Mouse (Mus musculus): ENCODE results near the gene Col9a3.

Gene Col9a3

GRCm38 (mm10) chr2:180641576-180642554, 44.3 kb downstream of the Col9a3 start:
- no peak for DNase-seq (ENCODE audit: low spot score)

GRCm38 (mm10) chr2:180642555-180643260, 45.1 kb downstream of the Col9a3 start, which contains the start of gene Tcfl5:
Tcfl5 (minus strand) TSS chr2:180642708.
- no peak for DNase-seq (ENCODE audit: low spot score)

GRCm38 (mm10) chr2:180643626-180644025, 46.0 kb downstream of the Col9a3 start:
- no peak for DNase-seq (ENCODE audit: low spot score)

GRCm38 (mm10) chr2:180646841-180647240, 49.3 kb downstream of the Col9a3 start:
- DNase-seq (ENCODE audit: low spot score) = no peak

GRCm38 (mm10) chr2:180654666-180655065, 57.1 kb downstream of the Col9a3 start:
- no peak for DNase-seq (ENCODE audit: low spot score)

GRCm38 (mm10) chr2:180655150-180655549, 57.6 kb downstream of the Col9a3 start:
- DNase-seq (ENCODE audit: low spot score) = no peak

- peak; percentile 71 for DNase-seq (ENCODE audit: low spot score)
These were observed 59.9 kb downstream of the Col9a3 start for GRCm38 (mm10) chr2:180657394-180658013.

- no peak for DNase-seq (ENCODE audit: low spot score)
These were observed 60.8 kb downstream of the Col9a3 start for GRCm38 (mm10) chr2:180658381-180658780.

GRCm38 (mm10) chr2:180659353-180660150, 62.0 kb downstream of the Col9a3 start:
- no peak for DNase-seq (ENCODE audit: low spot score)

GRCm38 (mm10) chr2:180660521-180660920, 62.9 kb downstream of the Col9a3 start:
- DNase-seq (ENCODE audit: low spot score) = no peak

GRCm38 (mm10) chr2:180662008-180662407, 64.4 kb downstream of the Col9a3 start:
- no peak for DNase-seq (ENCODE audit: low spot score)
